Mouse (Mus musculus) stomach, embryonic 14.5 days (tissue): ENCODE data around the gene Ccn5. TPM values are rescaled to one million over a fixed set of nuclear protein-coding genes. Genes with fewer than 3 reads are reported as not detected.

Source experiments
- ATAC-seq: fragments of 200-750 bp; cut with Nextera tagmentation; 2 replicates; pipeline ENCODE4 v1.8.0; 2017; ENCODE audit warnings: low read depth, moderate TSS enrichment; ENCODE audit not compliant: insufficient number of reproducible peaks, insufficient read depth, low FRiP score
- H3K27ac ChIP-seq: fragments of 300-500 bp; sonication (generic); 2 replicates; pipeline ENCODE4 v1.5.1; 2014; ENCODE audit warnings: mild to moderate bottlenecking, low read length, moderate library complexity, mixed read lengths
- H3K27me3 ChIP-seq: fragments of 300-500 bp; sonication (generic); 2 replicates; pipeline ENCODE4 v1.6.1; 2014; ENCODE audit warnings: low read length, control low read depth, mixed read lengths; ENCODE audit not compliant: control insufficient read depth, insufficient read depth
- H3K36me3 ChIP-seq: fragments of 300-500 bp; sonication (generic); 2 replicates; pipeline ENCODE4 v1.6.1; 2014; ENCODE audit warnings: mild to moderate bottlenecking, control low read depth, low read length, moderate library complexity, mixed read lengths; ENCODE audit not compliant: control insufficient read depth, insufficient read depth
- H3K4me1 ChIP-seq: fragments of 300-500 bp; sonication (generic); 2 replicates; pipeline ENCODE4 v1.6.1; 2014; ENCODE audit warnings: low read length, control low read depth, mixed read lengths; ENCODE audit not compliant: control insufficient read depth, insufficient read depth
- H3K4me2 ChIP-seq: fragments of 300-500 bp; sonication (generic); replicated peaks from 2 replicates; pipeline ENCODE4 v1.6.1; 2014; ENCODE audit warnings: low read depth, low read length, control low read depth
- H3K4me3 ChIP-seq: fragments of 300-500 bp; sonication (generic); 2 replicates; pipeline ENCODE4 v1.5.1; 2014; ENCODE audit warnings: low read depth, low read length, control low read depth
- H3K9ac ChIP-seq: fragments of 300-500 bp; sonication (generic); replicated peaks from 2 replicates; pipeline ENCODE4 v1.6.1; 2014; ENCODE audit warnings: low read depth, mild to moderate bottlenecking, control low read depth, low read length, moderate library complexity, mixed read lengths
- H3K9me3 ChIP-seq: fragments of 300-500 bp; sonication (generic); 2 replicates; pipeline ENCODE4 v1.6.1; 2016; ENCODE audit warnings: low read depth, low read length, control low read depth; ENCODE audit not compliant: control insufficient read depth
- WGBS: fragments of 180-500 bp; shearing (Covaris S2); extraction: QIAGEN DNeasy Blood & Tissue Kit; methylation state at CpG from one replicate; pipeline ENCODE4 v1.1.7; 2014; 5-methylcytosine and 5-hydroxymethylcytosine counted together
- polyA plus RNA-seq: library from polyadenylated mRNA; unstranded; fragments of >200 nt; fragmentation: Nextera tagmentation; extraction: Ambion mirVana; gene quantifications from 2 replicates; pipeline ENCODE4 v1.2.1, GENCODE M21; 2014

Gene Ccn5
- polyA plus RNA-seq, 1 experiment from 2014 or later = 0.52 TPM

DNA sequence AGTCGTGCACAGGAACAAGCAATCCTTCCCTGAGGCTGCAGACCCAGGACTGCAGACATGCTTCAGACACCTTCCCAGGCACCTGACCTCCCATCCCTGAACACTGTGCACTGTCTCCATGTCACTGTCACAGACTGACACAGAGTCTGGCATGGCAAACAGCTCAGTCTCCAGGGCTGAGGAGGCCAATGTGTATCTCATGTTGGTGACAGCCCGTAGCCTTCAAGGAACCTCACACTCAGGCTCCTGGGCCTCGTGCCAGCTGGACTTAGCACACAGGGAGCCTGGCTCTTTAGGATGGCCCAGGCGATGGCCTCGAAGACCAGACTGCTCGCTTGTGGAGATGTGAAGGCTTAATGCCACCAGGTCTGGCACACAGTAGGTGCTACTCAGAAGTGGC, 60.2 kb downstream of the Ccn5 start:
- H3K9ac ChIP-seq = no peak overlapping the region
- WGBS = 74% methylated on average over 6 of the region's 6 CpGs
- no peaks in the 10 kb centered on the region for H3K27me3 ChIP-seq
- no peaks in the 10 kb centered on the region for H3K4me1 ChIP-seq
- H3K9me3 ChIP-seq = no peaks in the 10 kb centered on the region
- H3K36me3 ChIP-seq = no peaks in the 10 kb centered on the region
- ATAC-seq = no peak
- H3K27ac ChIP-seq = no peak overlapping the region
- no peak overlapping the region for H3K4me3 ChIP-seq
- no peak overlapping the region for H3K4me2 ChIP-seq

Other genes with a start within 250 kb of the Ccn5 start
- gene Ttpal, start 218.5 kb upstream of the Ccn5 start, polyA plus RNA-seq = 37.3 and 39.6 TPM in 2 replicates
- 46.2 and 52.7 TPM in 2 replicates for gene Serinc3, start 175.7 kb upstream of the Ccn5 start, polyA plus RNA-seq
- gene Pkig, start 162.5 kb upstream of the Ccn5 start, polyA plus RNA-seq = 105 and 110 TPM in 2 replicates
- gene Ada, start 70.6 kb upstream of the Ccn5 start, polyA plus RNA-seq = 6.8 and 6.9 TPM in 2 replicates
- gene Kcnk15, start 32.8 kb downstream of the Ccn5 start, polyA plus RNA-seq = not detected in 2 replicates
- gene Rims4, start 97.8 kb downstream of the Ccn5 start, polyA plus RNA-seq = 0.06 and 0.29 TPM in 2 replicates
- 293 and 295 TPM in 2 replicates for gene Ywhab, start 174.1 kb downstream of the Ccn5 start, polyA plus RNA-seq
- 1.5 and 1.6 TPM in 2 replicates for gene Pabpc1l, start 204.6 kb downstream of the Ccn5 start, polyA plus RNA-seq
- gene Stk4, start 249.5 kb downstream of the Ccn5 start, polyA plus RNA-seq = 26.3 and 30.7 TPM in 2 replicates